Mouse (Mus musculus) C2C12 (cell line): ENCODE results near the gene Rpl39l. TPM values are rescaled to one million over a fixed set of nuclear protein-coding genes. Genes with fewer than 3 reads are reported as not detected.
"Not testable (repeated sequence)": the region's sequence is repeated elsewhere in the genome, so short reads cannot be mapped to it uniquely, and the experiment has no call there.

ENCODE experiments used
- H3K27me3 ChIP-seq: one replicate; pipeline ENCODE4 v1.6.1; 2011; ENCODE audit not compliant: control insufficient read depth, insufficient read depth, insufficient read length
- H3K36me3 ChIP-seq: one replicate; pipeline ENCODE4 v1.6.1; 2011; ENCODE audit not compliant: control insufficient read depth, insufficient read depth
- H3K4me3 ChIP-seq: one replicate; pipeline ENCODE4 v1.5.1; 2011; ENCODE audit warnings: mild to moderate bottlenecking, control low read depth; ENCODE audit not compliant: poor library complexity, insufficient read depth, severe bottlenecking
- H3K79me2 ChIP-seq: one replicate; pipeline ENCODE4 v1.6.1; 2011; ENCODE audit not compliant: control insufficient read depth, insufficient read depth
- H3K79me3 ChIP-seq: one replicate; pipeline ENCODE4 v1.6.1; 2011; ENCODE audit warnings: low read depth, control low read depth
- H3ac ChIP-seq: one replicate; pipeline ENCODE3; 2011; ENCODE audit warnings: low read depth; ENCODE audit not compliant: control insufficient read depth, insufficient read length
- CEBPB ChIP-seq: IDR thresholded peaks from one replicate; pipeline ENCODE4 v1.6.1; 2011; ENCODE audit warnings: low read depth, mild to moderate bottlenecking, control low read depth, moderate library complexity
- CTCF ChIP-seq: IDR thresholded peaks from one replicate; pipeline ENCODE4 v1.5.1; 2011; ENCODE audit not compliant: control insufficient read depth, insufficient read depth, insufficient read length
- FOSL1 ChIP-seq: IDR thresholded peaks from one replicate; pipeline ENCODE4 v1.8.0; 2011; ENCODE audit warnings: mild to moderate bottlenecking, low read length; ENCODE audit not compliant: poor library complexity, insufficient read depth, severe bottlenecking
- MAX ChIP-seq: IDR thresholded peaks from one replicate; pipeline ENCODE4 v1.6.1; 2011; ENCODE audit warnings: mild to moderate bottlenecking, control low read depth
- MYOD1 ChIP-seq: IDR thresholded peaks from one replicate; pipeline ENCODE4 v1.6.1; 2011; ENCODE audit warnings: low read depth; ENCODE audit not compliant: control insufficient read depth, insufficient read length
- MYOG ChIP-seq: IDR thresholded peaks from one replicate; pipeline ENCODE4 v1.6.1; 2011; ENCODE audit not compliant: control insufficient read depth, insufficient read length; ENCODE audit errors: extremely low read depth
- USF1 ChIP-seq: IDR thresholded peaks from one replicate; pipeline ENCODE4 v1.6.1; 2011; ENCODE audit warnings: low read depth, mild to moderate bottlenecking, control low read depth, moderate library complexity
- polyA plus RNA-seq: library from polyadenylated mRNA; unstranded; fragments of >200 nt; fragmentation: generic; extraction: Trizol; gene quantifications from one replicate; pipeline ENCODE4 v1.2.1, GENCODE M21; 2012; ENCODE audit warnings: missing spikeins

Rpl39l gene
- polyA plus RNA-seq, 1 experiment, result 0.15 TPM

DNA sequence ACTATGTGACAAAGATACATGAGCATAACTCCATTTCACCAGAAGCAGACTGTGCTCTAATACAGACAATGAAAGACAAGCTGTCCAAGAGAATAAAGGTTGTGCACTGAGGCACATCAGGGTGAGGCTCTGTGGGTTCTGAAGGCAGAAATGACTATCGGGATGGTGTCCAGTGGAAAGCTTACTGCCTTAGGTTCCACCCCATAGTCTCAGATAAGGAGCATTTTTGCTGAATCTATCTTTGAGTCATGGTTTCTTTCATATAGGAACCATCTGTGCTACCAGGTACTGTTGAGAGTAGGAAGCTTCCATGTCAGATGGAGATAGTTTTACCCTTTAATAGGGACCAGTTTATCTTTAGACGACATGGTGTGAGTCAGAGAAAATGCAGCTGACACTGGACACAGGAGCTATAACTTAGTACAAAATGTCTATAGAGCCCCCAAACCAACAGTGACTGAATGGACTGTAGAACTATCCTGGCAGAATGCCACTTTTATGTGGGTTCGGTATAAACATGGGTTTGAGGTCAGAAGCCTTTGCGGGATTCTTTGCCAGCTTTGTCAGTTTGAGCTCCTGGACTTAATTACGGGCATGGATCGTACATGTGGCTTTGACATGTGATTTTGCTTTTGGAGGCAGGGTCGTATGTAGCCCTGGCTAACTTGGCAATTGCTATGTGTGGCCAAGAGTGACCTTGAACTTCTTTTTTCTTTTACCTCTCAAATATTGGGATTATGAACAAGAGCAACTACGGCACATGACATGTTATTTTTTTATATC, 712 bp upstream of the Rpl39l start:
- Histone ChIP-seq H3K79me3 (no peaks in the 10 kb centered on the region), H3K4me3 (no peak overlapping the region), H3ac (no peak overlapping the region), H3K79me2 (no peaks in the 10 kb centered on the region), H3K27me3 (no peaks in the 10 kb centered on the region), H3K36me3 (no peaks in the 10 kb centered on the region)
- TF ChIP-seq MYOD1 (no peak), FOSL1 (no peak), MAX (no peak), MYOG (no peak), CEBPB (no peak), CTCF (no peak), USF1 (no peak)

DNA sequence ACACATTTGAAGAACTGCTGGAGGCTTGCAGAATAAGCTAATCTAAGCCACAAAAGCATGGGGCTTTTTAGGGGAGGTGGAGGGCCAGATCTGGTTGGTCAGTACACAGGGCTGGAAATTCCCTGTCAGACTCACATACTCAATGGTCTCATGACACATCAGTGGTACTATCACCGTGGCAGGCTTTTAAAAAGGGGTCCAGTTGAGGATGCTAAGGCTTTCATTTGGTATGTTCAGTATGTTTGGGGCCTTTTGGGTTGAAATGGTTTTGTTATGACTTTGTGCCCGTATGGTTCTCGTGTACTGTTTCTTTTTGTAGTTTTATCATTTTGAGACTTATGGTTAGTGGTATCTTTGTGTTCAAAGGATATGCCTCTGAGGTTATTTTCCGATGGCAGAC, 1.2 kb downstream of the Rpl39l start:
- Histone ChIP-seq H3K36me3 (no peaks in the 10 kb centered on the region), H3K27me3 (no peaks in the 10 kb centered on the region), H3K79me3 (no peaks in the 10 kb centered on the region), H3K4me3 (no peak overlapping the region), H3K79me2 (no peaks in the 10 kb centered on the region), H3ac (no peak overlapping the region)
- TF ChIP-seq MYOG (no peak), CTCF (no peak), USF1 (no peak), CEBPB (no peak), FOSL1 (no peak), MYOD1 (no peak)

DNA sequence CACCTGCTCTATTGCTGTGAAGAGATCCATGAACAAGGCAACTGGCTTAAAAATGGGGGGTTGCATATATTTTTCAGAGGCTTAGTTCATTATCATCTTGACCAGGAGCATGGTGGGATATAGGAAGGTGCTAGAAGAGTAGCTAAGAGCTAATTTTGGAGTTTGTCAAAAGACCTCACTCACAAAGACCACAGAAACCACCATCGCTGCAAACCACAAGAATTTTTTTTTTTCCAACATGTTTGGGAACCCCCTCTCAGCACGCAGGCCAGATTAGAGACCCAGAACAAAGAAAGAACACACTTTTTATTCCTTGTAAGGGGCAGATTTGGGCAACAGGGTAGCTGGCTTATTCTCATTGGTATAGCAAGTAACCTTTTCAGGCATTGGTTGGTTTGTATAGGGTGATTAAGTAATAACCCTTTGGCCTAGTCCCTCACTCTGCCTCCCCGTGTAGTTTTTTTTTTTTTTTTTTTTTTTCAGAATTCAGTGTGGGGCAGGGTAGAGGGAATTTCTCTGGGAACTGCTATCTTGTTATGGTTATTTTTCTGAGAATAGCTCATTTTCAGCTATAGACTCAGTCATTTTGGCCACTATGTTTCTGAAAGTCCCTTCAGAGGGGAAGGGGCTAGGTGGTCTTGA, 2.3 kb downstream of the Rpl39l start:
- Histone ChIP-seq H3K79me3 (no peaks in the 10 kb centered on the region), H3ac (no peak overlapping the region), H3K27me3 (no peaks in the 10 kb centered on the region), H3K4me3 (no peak overlapping the region), H3K79me2 (no peaks in the 10 kb centered on the region), H3K36me3 (no peaks in the 10 kb centered on the region)
- TF ChIP-seq CEBPB, result no peak
- TF ChIP-seq FOSL1, result no peak
- no peak for TF ChIP-seq CTCF
- no peak for TF ChIP-seq MYOD1
- TF ChIP-seq MAX, result no peak
- TF ChIP-seq USF1, result no peak
- no peak for TF ChIP-seq MYOG

DNA sequence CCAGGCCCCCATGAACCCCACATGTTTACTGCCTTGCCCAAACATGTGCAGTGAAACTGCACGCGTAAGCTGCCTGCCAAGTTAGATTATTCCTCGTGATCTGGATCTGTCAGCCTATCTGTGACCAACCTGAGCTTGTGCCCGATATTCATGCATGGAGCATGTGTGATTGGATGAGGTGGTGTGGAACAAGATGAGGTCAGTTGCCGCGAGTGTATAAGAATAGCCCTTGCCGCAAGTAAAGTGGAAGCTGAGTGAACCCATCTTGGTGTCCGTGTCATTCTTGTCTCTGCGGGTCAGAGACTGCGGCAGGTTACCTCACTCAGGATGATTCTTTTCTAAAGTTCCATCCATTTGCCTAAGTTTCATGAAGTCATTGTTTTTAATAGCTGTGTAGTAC, 17.4 kb downstream of the Rpl39l start:
- H3K27me3 ChIP-seq, H3K36me3 ChIP-seq, H3K79me3 ChIP-seq, H3K4me3 ChIP-seq, H3ac ChIP-seq, H3K79me2 ChIP-seq: not testable (repeated sequence)

DNA sequence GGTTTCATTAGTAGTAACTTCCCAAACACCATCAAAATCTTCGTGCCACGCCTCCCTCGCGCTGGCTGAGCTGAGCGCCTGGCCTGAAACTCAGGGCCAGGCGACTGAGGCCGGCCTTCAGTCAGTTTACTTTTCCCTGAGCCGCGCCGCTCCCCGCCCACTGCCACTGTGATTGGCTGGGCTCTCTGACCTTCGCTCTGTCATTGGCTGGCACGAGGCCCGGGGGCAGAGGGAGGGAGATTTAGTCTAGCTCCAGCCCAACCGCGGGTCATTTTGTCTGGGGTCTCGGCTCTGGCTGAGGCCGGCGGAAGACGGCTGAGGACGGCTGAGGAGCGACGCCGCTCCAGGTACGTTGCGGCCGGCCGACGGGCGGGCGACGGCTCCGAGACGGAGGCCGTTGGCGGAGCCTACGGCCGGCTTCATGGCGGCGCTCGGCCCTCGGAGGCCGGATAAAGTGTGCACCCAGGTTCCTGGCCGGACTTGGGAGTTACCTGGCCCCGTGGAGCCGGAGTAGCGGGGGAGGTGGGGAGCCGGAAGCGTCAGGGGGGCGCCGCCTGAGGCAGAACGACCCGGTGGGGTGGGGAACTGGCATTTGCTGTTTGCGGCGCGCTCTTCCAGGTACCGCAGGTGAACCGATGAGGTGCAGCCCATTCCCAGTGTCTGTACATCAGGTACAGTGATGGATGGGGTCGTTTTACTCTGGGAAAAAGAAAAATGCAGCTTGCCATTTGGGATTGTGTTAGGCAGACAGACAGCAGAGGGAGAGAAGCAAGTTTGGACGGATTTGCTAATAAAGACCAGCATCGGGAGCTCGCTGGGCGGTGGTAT, 22.9 kb downstream of the Rpl39l start, which contains the start of gene Atf7ip2:
TSS of gene Atf7ip2 (plus strand) at position 34 of the 828 bp plus-strand sequence.
- no peaks in the 10 kb centered on the region for H3K27me3 ChIP-seq
- H3K36me3 ChIP-seq, result no peaks in the 10 kb centered on the region
- no peaks in the 10 kb centered on the region for H3K79me3 ChIP-seq
- H3ac ChIP-seq, result no peak within 1 kb of the TSS
- no peak for TF ChIP-seq FOSL1
- H3K79me2 ChIP-seq, result no peaks in the 10 kb centered on the region
- no peak within 1 kb of the TSS for H3K4me3 ChIP-seq

DNA sequence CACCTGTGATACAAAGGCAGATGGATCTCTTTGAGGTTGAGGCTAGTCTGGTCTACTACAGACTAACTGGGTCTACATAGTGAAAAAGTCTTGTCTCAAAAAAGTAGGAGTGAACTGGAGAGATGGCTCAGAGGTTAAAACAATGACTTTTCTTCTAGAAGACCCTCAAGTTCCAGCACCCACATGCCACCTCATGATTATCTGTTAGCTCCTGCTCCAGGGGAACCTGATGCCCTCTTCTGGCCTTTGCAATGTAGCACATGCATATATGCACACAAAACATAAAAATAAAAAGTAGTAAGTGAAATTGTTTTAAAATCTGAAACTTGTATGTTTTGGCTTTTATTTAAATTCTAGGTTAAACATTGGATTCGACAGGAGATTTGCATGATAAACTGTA, 38.8 kb downstream of the Rpl39l start:
- H3ac ChIP-seq, result no peak overlapping the region
- TF ChIP-seq FOSL1, result no peak
- no peak for TF ChIP-seq MAX
- no peak for TF ChIP-seq MYOD1
- TF ChIP-seq USF1, result no peak
- no peak for TF ChIP-seq CTCF
- no peak for TF ChIP-seq CEBPB
- TF ChIP-seq MYOG, result no peak
- H3K79me3 ChIP-seq, result no peaks in the 10 kb centered on the region

DNA sequence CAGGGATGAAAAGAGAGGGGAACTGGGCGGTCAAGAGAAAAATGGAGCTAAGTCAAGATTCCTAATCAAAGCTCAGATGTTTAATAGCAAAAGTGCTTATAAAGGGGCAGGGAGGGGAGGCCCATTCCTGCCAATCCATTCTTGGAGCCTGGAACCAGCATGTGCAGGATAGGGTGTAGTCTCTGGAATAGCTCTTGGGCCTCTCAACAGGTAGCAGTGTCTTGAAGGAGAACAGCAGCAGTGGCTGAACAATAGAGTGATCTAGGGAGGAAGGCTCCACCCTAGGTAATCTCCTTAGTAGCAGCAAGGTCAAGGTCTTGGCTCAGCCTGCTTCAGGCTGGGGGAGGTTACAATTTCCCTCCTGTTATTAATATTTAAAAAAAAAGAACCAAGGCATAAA, 46.3 kb downstream of the Rpl39l start:
- not testable (repeated sequence) for H3K36me3 ChIP-seq, H3ac ChIP-seq, H3K79me3 ChIP-seq, H3K4me3 ChIP-seq, H3K27me3 ChIP-seq, H3K79me2 ChIP-seq

More for the DNA sequence above, 38.8 kb downstream of the Rpl39l start:
- H3K27me3 ChIP-seq, result no peaks in the 10 kb centered on the region
- no peaks in the 10 kb centered on the region for H3K79me2 ChIP-seq
- H3K4me3 ChIP-seq, result no peak overlapping the region
- no peaks in the 10 kb centered on the region for H3K36me3 ChIP-seq

DNA sequence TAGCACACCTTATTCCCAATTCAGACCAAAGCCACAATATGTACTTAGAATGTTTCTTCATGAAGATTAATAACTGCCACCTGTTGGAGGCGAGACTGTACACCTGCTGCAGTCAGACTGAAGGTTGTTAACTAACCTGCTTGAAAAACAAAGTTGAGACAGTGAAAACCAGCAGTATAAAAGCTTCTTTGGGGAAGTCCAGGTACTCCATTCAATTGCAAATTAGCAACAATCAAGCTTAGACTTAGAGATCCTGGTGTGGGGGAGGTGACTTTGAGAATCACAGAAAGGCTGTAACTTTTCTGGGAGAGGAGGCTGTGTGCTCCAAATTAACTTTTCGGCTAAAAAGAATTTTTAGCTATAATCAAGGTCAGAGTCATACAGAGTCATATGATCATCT, 47.0 kb downstream of the Rpl39l start:
- not testable (repeated sequence) for H3ac ChIP-seq, H3K79me2 ChIP-seq, H3K4me3 ChIP-seq, H3K79me3 ChIP-seq, H3K27me3 ChIP-seq, H3K36me3 ChIP-seq
